In genomic region chr15:19275968-19276826, GRCm38 (mm10) we compare ENCODE assay signal across 9 mouse cellular contexts.
DNase-seq lines count a peak whose midpoint lies in the region; ATAC-seq and TF ChIP-seq lines count a peak whose summit lies in the region.
"Had no signal": no experiment of that assay in that cellular context is flagged by ENCODE, and none has a peak within 500 bp of the region (broad histone marks: within the 10 kb centered on the region; RNA-seq: fewer than 3 reads in every experiment).

No protein-coding gene starts in this region.

- no peak overlapping the region for H3K9ac ChIP-seq in lung, embryonic 14.5 days

- no peak overlapping the region for H3K4me2 ChIP-seq in lung, embryonic 14.5 days

- peak; percentile 38; the same call in 1 of the 2 replicates for TF ChIP-seq CTCF in cerebellum, adult 2 months (IDR thresholded peaks at IDR 0.05; ENCODE audit: borderline replicate concordance, insufficient read depth, low read depth, low read length)
- peak; percentile 43 for TF ChIP-seq CTCF in lung, embryonic 14.5 days (IDR thresholded peaks at IDR 0.05; ENCODE audit: low read depth)
- no peak for TF ChIP-seq CTCF in lung, adult 2 months (IDR thresholded peaks at IDR 0.05; ENCODE audit: insufficient read depth, low read length)

- H3K9me3 ChIP-seq in lung, embryonic 14.5 days (ENCODE audit: low read depth, low read length), result no peaks in the 10 kb centered on the region

- no peak overlapping the region for H3K4me3 ChIP-seq in cerebellum, adult 2 months (replicated peaks; ENCODE audit: insufficient read depth, low read depth, low read length)
- no peak overlapping the region for H3K4me3 ChIP-seq in lung, embryonic 14.5 days (ENCODE audit: low read depth, low read length)
- no peak overlapping the region for H3K4me3 ChIP-seq in lung, adult 2 months (replicated peaks; ENCODE audit: extremely low read depth, low read depth, low read length)

- TF ChIP-seq POLR2A in cerebellum, adult 2 months (IDR thresholded peaks at IDR 0.05; ENCODE audit: borderline replicate concordance, insufficient read depth, low read length), result no peak
- TF ChIP-seq POLR2A in lung, adult 2 months (IDR thresholded peaks at IDR 0.05; ENCODE audit: borderline replicate concordance, extremely low read depth, low read depth, low read length), result no peak

- H3K4me1 ChIP-seq in cerebellum, adult 2 months (ENCODE audit: control insufficient read depth, insufficient read depth, low read length), result no peaks in the 10 kb centered on the region
- no peaks in the 10 kb centered on the region for H3K4me1 ChIP-seq in lung, embryonic 14.5 days (ENCODE audit: insufficient read depth)
- H3K4me1 ChIP-seq in lung, adult 2 months (ENCODE audit: control insufficient read depth, insufficient read depth, low read length), result no peaks in the 10 kb centered on the region

- no peaks in the 10 kb centered on the region for H3K36me3 ChIP-seq in lung, embryonic 14.5 days (ENCODE audit: insufficient read depth)

- WGBS in cerebellum, adult 2 months, result 18% methylated on average over 10 of the region's 10 CpGs
- WGBS in lung, embryonic 14.5 days, result 53% methylated on average over 10 of the region's 10 CpGs
- 49% methylated on average over 10 of the region's 10 CpGs for WGBS in lung, adult 2 months

- ATAC-seq in cerebellum, adult (ENCODE audit: insufficient number of reproducible peaks, low FRiP score, low TSS enrichment), result no peak
- ATAC-seq in lung, embryonic 14.5 days (ENCODE audit: insufficient read depth), result no peak

- H3K27ac ChIP-seq in cerebellum, adult 2 months (ENCODE audit: insufficient read depth, low read length), result no peak overlapping the region
- H3K27ac ChIP-seq in lung, embryonic 14.5 days (ENCODE audit: low read depth), result no peak overlapping the region

- peak in 1 of 2 experiments; percentile 8 for DNase-seq in cerebellum, adult 2 months
- DNase-seq in lung, embryonic 14.5 days, result peak; percentile 45
- no peak for DNase-seq in lung, adult 2 months
- DNase-seq in layer of hippocampus, postnatal 36 days, result peak; percentile 6
- DNase-seq in right cerebral cortex, postnatal 4 days, result peak; percentile 4
- no peak for DNase-seq in spleen, postnatal 14 days (ENCODE audit: low spot score in 2 of 2)
- no peak for DNase-seq in adrenal gland, adult 18-20 months (ENCODE audit: low spot score in 2 of 2)
- DNase-seq: kidney, postnatal 14 days had no signal

- no peaks in the 10 kb centered on the region for H3K27me3 ChIP-seq in cerebellum, adult 2 months (ENCODE audit: control insufficient read depth, insufficient read depth, low read length)
- H3K27me3 ChIP-seq in lung, embryonic 14.5 days (ENCODE audit: insufficient read depth, low read length), result no peaks in the 10 kb centered on the region

Comparison
In these comparisons a context has a peak if more than half of its experiments do, and no peak if none do; other contexts are left out.
1. DNase-seq: peak in lung, embryonic 14.5 days (single experiment), layer of hippocampus, postnatal 36 days (2 of 2) and right cerebral cortex, postnatal 4 days (single experiment); none in lung, adult 2 months (single experiment), spleen, postnatal 14 days (0 of 2) and adrenal gland, adult 18-20 months (0 of 2).